Mouse (Mus musculus) myocyte (in vitro differentiated cells): Measurements from ENCODE around the gene Phyh. TPM values are rescaled to one million over a fixed set of nuclear protein-coding genes. Genes with fewer than 3 reads are reported as not detected.

ENCODE experiments used
- H3K27me3 ChIP-seq: one replicate; pipeline ENCODE4 v1.6.1; 2011; ENCODE audit not compliant: control insufficient read depth, insufficient read depth, insufficient read length
- H3K36me3 ChIP-seq: one replicate; pipeline ENCODE4 v1.6.1; 2011; ENCODE audit not compliant: control insufficient read depth, insufficient read depth
- H3K4me2 ChIP-seq: one replicate; pipeline ENCODE4 v1.6.1; 2011; ENCODE audit warnings: low read depth, control low read depth
- H3K4me3 ChIP-seq: one replicate; pipeline ENCODE4 v1.5.1; 2011; ENCODE audit warnings: mild to moderate bottlenecking, control low read depth, moderate library complexity
- H3K79me2 ChIP-seq: one replicate; pipeline ENCODE4 v1.6.1; 2011; ENCODE audit not compliant: control insufficient read depth, insufficient read depth
- H3ac ChIP-seq: one replicate; pipeline ENCODE4 v1.6.1; 2011; ENCODE audit not compliant: control insufficient read depth, insufficient read length
- CEBPB ChIP-seq: IDR thresholded peaks from 2 replicates; pipeline ENCODE4 v1.6.1; 2011; ENCODE audit warnings: mild to moderate bottlenecking, moderate library complexity; ENCODE audit not compliant: poor library complexity, insufficient read depth, severe bottlenecking
- E2F4 ChIP-seq: IDR thresholded peaks from one replicate; pipeline ENCODE4 v1.6.1; 2011; ENCODE audit warnings: mild to moderate bottlenecking, control low read depth, moderate library complexity; ENCODE audit not compliant: insufficient read depth
- MAX ChIP-seq: IDR thresholded peaks from one replicate; pipeline ENCODE4 v1.6.1; 2011; ENCODE audit warnings: low read depth, mild to moderate bottlenecking, control low read depth
- MYOD1 ChIP-seq, 3 experiments: IDR thresholded peaks; one replicate each; pipeline ENCODE4 v1.6.1; 2011; ENCODE audit warnings: control low read depth in 2 of 3, low read depth in 2 of 3, mild to moderate bottlenecking in 2 of 3, moderate library complexity in 1 of 3; ENCODE audit not compliant: insufficient read length in 2 of 3, control insufficient read depth in 1 of 3
- MYOG ChIP-seq, 3 experiments: IDR thresholded peaks; one replicate each; pipeline ENCODE4 v1.6.1; 2011; ENCODE audit warnings: control low read depth in 2 of 3, low read depth in 2 of 3, mild to moderate bottlenecking in 2 of 3; ENCODE audit not compliant: insufficient read length in 2 of 3, control insufficient read depth in 1 of 3, insufficient read depth in 1 of 3
- POLR2AphosphoS2 ChIP-seq: IDR thresholded peaks from one replicate; pipeline ENCODE4 v1.6.1; 2011; ENCODE audit warnings: low read depth, control low read depth; ENCODE audit not compliant: insufficient read length
- REST ChIP-seq: IDR thresholded peaks from one replicate; pipeline ENCODE4 v1.6.1; 2011; ENCODE audit warnings: mild to moderate bottlenecking, control low read depth, moderate library complexity; ENCODE audit not compliant: insufficient read depth, insufficient read length
- SRF ChIP-seq: IDR thresholded peaks from one replicate; pipeline ENCODE4 v1.6.1; 2011; ENCODE audit warnings: low read depth; ENCODE audit not compliant: control insufficient read depth, insufficient read length
- TCF12 ChIP-seq: IDR thresholded peaks from one replicate; pipeline ENCODE4 v1.6.1; 2011; ENCODE audit warnings: mild to moderate bottlenecking, control low read depth; ENCODE audit not compliant: poor library complexity, insufficient read depth, severe bottlenecking
- TCF3 ChIP-seq: IDR thresholded peaks from one replicate; pipeline ENCODE4 v1.6.1; 2011; ENCODE audit warnings: low read depth, control low read depth; ENCODE audit not compliant: insufficient read length
- USF1 ChIP-seq: IDR thresholded peaks from one replicate; pipeline ENCODE4 v1.6.1; 2011; ENCODE audit warnings: low read depth, mild to moderate bottlenecking, control low read depth, moderate library complexity
- polyA plus RNA-seq: library from polyadenylated mRNA; unstranded; fragments of >200 nt; fragmentation: generic; extraction: Trizol; gene quantifications from one replicate; pipeline ENCODE4 v1.2.1, GENCODE M21; 2012; ENCODE audit warnings: missing spikeins

The Phyh gene
- polyA plus RNA-seq, 1 experiment: 14.5 TPM

DNA sequence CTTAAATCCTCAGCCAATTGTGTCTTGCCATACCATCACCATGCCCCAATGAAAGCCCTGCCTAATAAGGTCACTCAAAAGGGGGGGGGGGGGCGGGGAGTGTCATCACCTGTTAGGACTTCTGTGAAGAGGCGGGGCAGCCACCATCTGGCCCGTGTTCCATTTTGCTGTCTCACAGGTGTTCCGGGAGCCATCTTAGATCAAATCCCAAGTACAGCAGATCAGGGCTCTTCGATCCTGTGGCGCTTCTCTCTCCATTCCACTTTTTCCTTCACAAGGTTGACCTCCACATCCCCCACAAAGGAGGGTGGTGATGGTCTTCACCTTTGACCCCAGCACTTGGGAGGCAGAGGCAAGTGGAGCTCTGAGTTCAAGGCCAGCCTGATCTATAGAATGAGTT lies 2.8 kb upstream of the Phyh start:
- no peak for TF ChIP-seq MYOG (IDR thresholded peaks at IDR 0.05; ENCODE audit: control insufficient read depth in 1 of 3, insufficient read depth in 1 of 3, insufficient read length in 2 of 3, low read depth in 2 of 3)
- TF ChIP-seq SRF: no peak
- TF ChIP-seq TCF3: no peak
- no peak for TF ChIP-seq POLR2AphosphoS2
- TF ChIP-seq REST: no peak
- TF ChIP-seq MAX: no peak
- TF ChIP-seq USF1: no peak
- TF ChIP-seq MYOD1 (IDR thresholded peaks at IDR 0.05; ENCODE audit: control insufficient read depth in 1 of 3, insufficient read length in 2 of 3, low read depth in 2 of 3): no peak
- H3ac ChIP-seq: no peak overlapping the region
- no peak overlapping the region for H3K4me2 ChIP-seq
- H3K27me3 ChIP-seq: no peaks in the 10 kb centered on the region
- no peaks in the 10 kb centered on the region for H3K36me3 ChIP-seq
- H3K79me2 ChIP-seq: no peaks in the 10 kb centered on the region
- H3K4me3 ChIP-seq: no peak overlapping the region

DNA sequence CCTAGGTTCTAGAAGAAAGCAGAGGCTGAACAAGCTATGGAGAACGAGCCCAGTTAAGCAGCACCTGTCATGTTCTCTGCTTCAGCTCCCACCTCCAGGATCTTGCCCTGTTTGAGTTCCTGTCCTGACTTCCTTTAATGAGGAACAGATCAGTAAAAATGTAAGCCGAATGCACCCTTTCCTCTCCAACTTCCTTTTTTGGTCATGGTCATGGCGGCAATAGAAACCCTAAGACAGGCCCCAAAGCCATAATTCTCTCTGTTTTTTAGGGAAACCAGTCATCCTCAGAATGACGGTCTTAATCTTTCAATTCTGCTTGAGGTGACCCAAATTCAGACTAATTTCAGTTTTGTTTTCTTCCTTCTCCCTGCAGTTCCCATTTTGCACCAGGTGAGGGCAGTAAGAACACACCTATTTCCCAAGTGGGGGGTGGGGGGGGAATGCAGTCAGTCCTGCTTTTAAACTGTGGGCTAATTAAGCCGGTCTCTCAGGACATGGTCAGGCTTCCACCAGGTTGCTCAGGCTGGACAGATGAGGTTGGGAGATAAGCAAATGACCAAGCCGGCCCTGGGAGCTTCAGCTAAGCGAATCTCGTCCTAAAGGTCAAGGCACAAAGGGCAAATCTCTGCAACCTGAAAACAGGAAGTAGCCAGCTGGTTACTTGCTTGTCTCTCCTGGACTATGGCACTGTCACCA lies 1.3 kb upstream of the Phyh start:
- Histone ChIP-seq H3K4me3 (peak overlapping the region; percentile 29), H3K27me3 (no peaks in the 10 kb centered on the region), H3K4me2 (peak overlapping the region; percentile 91), H3K79me2 (no peaks in the 10 kb centered on the region), H3K36me3 (no peaks in the 10 kb centered on the region), H3ac (no peak overlapping the region)
- TF ChIP-seq CEBPB (no peak), REST (no peak), MAX (no peak), TCF12 (no peak), USF1 (no peak), TCF3 (no peak)

DNA sequence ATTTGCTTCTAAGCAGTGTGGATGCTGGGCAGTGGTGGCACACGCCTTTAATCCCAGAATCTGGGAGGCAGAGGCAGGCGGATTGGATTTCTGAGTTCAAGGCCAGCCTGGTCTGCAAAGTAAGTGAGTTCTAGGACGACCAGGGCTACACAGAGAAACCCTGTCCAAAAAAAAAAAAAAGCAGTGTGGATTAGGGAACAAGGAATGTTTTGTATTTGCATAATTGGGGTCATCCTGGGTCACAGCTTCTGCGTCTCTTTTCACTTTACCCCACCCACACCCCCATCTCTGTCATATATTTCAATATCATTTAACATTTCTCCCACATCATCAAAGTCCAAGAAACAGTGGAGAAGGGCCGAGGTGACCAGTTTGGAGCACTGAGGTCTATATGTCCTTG lies 2.2 kb downstream of the Phyh start:
- no peak overlapping the region for H3K4me2 ChIP-seq
- no peaks in the 10 kb centered on the region for H3K79me2 ChIP-seq
- H3K27me3 ChIP-seq: no peaks in the 10 kb centered on the region
- no peaks in the 10 kb centered on the region for H3K36me3 ChIP-seq
- no peak overlapping the region for H3K4me3 ChIP-seq
- no peak overlapping the region for H3ac ChIP-seq
- TF ChIP-seq E2F4 (no peak), SRF (no peak), MAX (no peak), TCF12 (no peak), POLR2AphosphoS2 (no peak), USF1 (no peak)

DNA sequence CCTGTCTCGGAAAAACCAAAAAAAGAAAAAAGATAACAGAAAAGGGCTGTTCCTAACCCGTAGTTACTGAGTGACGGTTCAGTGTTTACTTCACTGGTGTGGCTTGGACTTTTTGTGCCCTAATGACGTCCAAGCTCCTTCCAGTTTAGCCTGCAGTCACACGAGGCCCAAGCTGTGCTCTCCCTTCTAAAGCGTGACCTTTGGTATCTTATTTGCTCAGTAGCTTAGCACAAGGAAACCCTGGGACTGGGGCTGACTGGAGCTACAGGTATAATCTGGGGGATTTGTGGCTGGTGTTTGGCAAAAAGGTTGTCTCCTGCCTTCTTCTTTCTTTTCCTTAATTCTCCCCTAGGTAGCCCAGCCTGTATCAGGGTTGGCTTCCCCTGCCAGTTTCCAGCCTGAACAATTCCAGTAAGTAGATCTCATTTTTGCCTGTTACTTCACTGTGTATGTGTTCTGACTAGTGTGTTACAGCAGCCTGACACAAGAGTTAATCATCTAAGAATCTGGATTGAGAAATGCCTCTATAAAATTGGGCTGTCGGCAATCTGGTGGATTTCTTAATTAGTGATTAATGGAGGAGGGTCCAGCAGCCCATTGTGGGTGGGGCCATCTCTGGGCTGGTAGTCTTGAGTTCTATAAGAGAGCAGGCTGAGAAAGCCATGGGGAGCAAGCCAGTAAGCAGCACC lies 3.8 kb downstream of the Phyh start:
- Histone ChIP-seq H3K79me2 (no peaks in the 10 kb centered on the region), H3K27me3 (no peaks in the 10 kb centered on the region), H3K4me2 (no peak overlapping the region), H3ac (no peak overlapping the region), H3K4me3 (no peak overlapping the region), H3K36me3 (no peaks in the 10 kb centered on the region)
- TF ChIP-seq TCF3: no peak
- no peak for TF ChIP-seq E2F4
- TF ChIP-seq TCF12: no peak

DNA sequence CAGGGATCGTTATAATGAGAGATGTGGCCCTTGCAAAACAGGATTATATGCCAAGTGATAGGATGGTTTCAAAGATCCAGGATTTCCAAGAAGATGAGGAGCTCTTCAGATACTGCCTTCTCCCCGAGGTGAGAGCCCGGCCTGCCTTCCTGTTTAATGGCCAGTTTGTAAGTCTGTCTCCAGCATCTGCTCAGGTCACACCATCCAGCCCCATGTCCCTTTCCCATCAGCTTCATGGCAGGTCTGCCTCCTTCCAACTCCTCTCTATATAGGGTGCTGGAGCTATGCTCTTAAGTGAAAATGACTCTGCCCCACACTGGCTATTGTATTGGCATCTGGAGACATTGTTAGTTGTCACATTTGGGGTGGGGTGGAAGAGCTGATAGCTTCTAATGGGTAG lies 8.6 kb downstream of the Phyh start:
- Histone ChIP-seq H3ac (no peak overlapping the region), H3K4me2 (no peak overlapping the region), H3K36me3 (no peaks in the 10 kb centered on the region), H3K27me3 (no peaks in the 10 kb centered on the region), H3K79me2 (no peaks in the 10 kb centered on the region), H3K4me3 (no peak overlapping the region)
- TF ChIP-seq POLR2AphosphoS2: no peak
- TF ChIP-seq CEBPB: no peak
- TF ChIP-seq SRF: no peak
- no peak for TF ChIP-seq REST
- TF ChIP-seq E2F4: no peak
